Mouse (Mus musculus) C2C12 (cell line): Measurements from ENCODE around the gene Gse1. TPM values are rescaled to one million over a fixed set of nuclear protein-coding genes. Genes with fewer than 3 reads are reported as not detected.

Source experiments
- H3K27me3 ChIP-seq: one replicate; pipeline ENCODE4 v1.6.1; 2011; ENCODE audit not compliant: control insufficient read depth, insufficient read depth, insufficient read length
- H3K36me3 ChIP-seq: one replicate; pipeline ENCODE4 v1.6.1; 2011; ENCODE audit not compliant: control insufficient read depth, insufficient read depth
- H3K4me3 ChIP-seq: one replicate; pipeline ENCODE4 v1.5.1; 2011; ENCODE audit warnings: mild to moderate bottlenecking, control low read depth; ENCODE audit not compliant: poor library complexity, insufficient read depth, severe bottlenecking
- H3K79me2 ChIP-seq: one replicate; pipeline ENCODE4 v1.6.1; 2011; ENCODE audit not compliant: control insufficient read depth, insufficient read depth
- H3K79me3 ChIP-seq: one replicate; pipeline ENCODE4 v1.6.1; 2011; ENCODE audit warnings: low read depth, control low read depth
- H3ac ChIP-seq: one replicate; pipeline ENCODE3; 2011; ENCODE audit warnings: low read depth; ENCODE audit not compliant: control insufficient read depth, insufficient read length
- CEBPB ChIP-seq: IDR thresholded peaks from one replicate; pipeline ENCODE4 v1.6.1; 2011; ENCODE audit warnings: low read depth, mild to moderate bottlenecking, control low read depth, moderate library complexity
- CTCF ChIP-seq: IDR thresholded peaks from one replicate; pipeline ENCODE4 v1.5.1; 2011; ENCODE audit not compliant: control insufficient read depth, insufficient read depth, insufficient read length
- FOSL1 ChIP-seq: IDR thresholded peaks from one replicate; pipeline ENCODE4 v1.8.0; 2011; ENCODE audit warnings: mild to moderate bottlenecking, low read length; ENCODE audit not compliant: poor library complexity, insufficient read depth, severe bottlenecking
- MAX ChIP-seq: IDR thresholded peaks from one replicate; pipeline ENCODE4 v1.6.1; 2011; ENCODE audit warnings: mild to moderate bottlenecking, control low read depth
- MYOD1 ChIP-seq: IDR thresholded peaks from one replicate; pipeline ENCODE4 v1.6.1; 2011; ENCODE audit warnings: low read depth; ENCODE audit not compliant: control insufficient read depth, insufficient read length
- MYOG ChIP-seq: IDR thresholded peaks from one replicate; pipeline ENCODE4 v1.6.1; 2011; ENCODE audit not compliant: control insufficient read depth, insufficient read length; ENCODE audit errors: extremely low read depth
- USF1 ChIP-seq: IDR thresholded peaks from one replicate; pipeline ENCODE4 v1.6.1; 2011; ENCODE audit warnings: low read depth, mild to moderate bottlenecking, control low read depth, moderate library complexity
- polyA plus RNA-seq: library from polyadenylated mRNA; unstranded; fragments of >200 nt; fragmentation: generic; extraction: Trizol; gene quantifications from one replicate; pipeline ENCODE4 v1.2.1, GENCODE M21; 2012; ENCODE audit warnings: missing spikeins

Gse1 gene
- polyA plus RNA-seq, 1 experiment: 15.6 TPM

GRCm38 (mm10) chr8:120509136-120510034, 281.1 kb downstream of the Gse1 start:
- H3K27me3 ChIP-seq: no peaks in the 10 kb centered on the region
- H3K4me3 ChIP-seq: no peak overlapping the region
- H3K79me3 ChIP-seq: peaks cover 3% of the 10 kb centered on the region
- H3ac ChIP-seq: no peak overlapping the region
- no peak for TF ChIP-seq MAX
- TF ChIP-seq CTCF: no peak
- TF ChIP-seq MYOD1: no peak
- TF ChIP-seq MYOG: no peak
- TF ChIP-seq USF1: no peak
- TF ChIP-seq FOSL1: no peak
- no peak for TF ChIP-seq CEBPB
- H3K36me3 ChIP-seq: no peaks in the 10 kb centered on the region
- peaks cover 44% of the 10 kb centered on the region for H3K79me2 ChIP-seq

GRCm38 (mm10) chr8:120510035-120510416, 281.8 kb downstream of the Gse1 start:
- H3K27me3 ChIP-seq: no peaks in the 10 kb centered on the region
- H3ac ChIP-seq: no peak overlapping the region
- H3K79me2 ChIP-seq: peaks cover 42% of the 10 kb centered on the region
- H3K4me3 ChIP-seq: no peak overlapping the region
- H3K79me3 ChIP-seq: peaks cover 5% of the 10 kb centered on the region
- TF ChIP-seq MYOG (no peak), FOSL1 (no peak), USF1 (no peak), MAX (no peak), MYOD1 (no peak), CTCF (no peak), CEBPB (no peak)
- no peaks in the 10 kb centered on the region for H3K36me3 ChIP-seq

- Histone ChIP-seq H3K4me3 (no peak overlapping the region), H3K27me3 (no peaks in the 10 kb centered on the region), H3K79me2 (peaks cover 33% of the 10 kb centered on the region), H3ac (no peak overlapping the region), H3K79me3 (peaks cover 2% of the 10 kb centered on the region), H3K36me3 (no peaks in the 10 kb centered on the region)
- no peak for TF ChIP-seq FOSL1
- TF ChIP-seq MYOD1: no peak
- no peak for TF ChIP-seq MYOG
- no peak for TF ChIP-seq MAX
- no peak for TF ChIP-seq CTCF
- TF ChIP-seq CEBPB: no peak
- no peak for TF ChIP-seq USF1
Observed at GRCm38 (mm10) chr8:120510863-120511457, 282.7 kb downstream of the Gse1 start.

DNA sequence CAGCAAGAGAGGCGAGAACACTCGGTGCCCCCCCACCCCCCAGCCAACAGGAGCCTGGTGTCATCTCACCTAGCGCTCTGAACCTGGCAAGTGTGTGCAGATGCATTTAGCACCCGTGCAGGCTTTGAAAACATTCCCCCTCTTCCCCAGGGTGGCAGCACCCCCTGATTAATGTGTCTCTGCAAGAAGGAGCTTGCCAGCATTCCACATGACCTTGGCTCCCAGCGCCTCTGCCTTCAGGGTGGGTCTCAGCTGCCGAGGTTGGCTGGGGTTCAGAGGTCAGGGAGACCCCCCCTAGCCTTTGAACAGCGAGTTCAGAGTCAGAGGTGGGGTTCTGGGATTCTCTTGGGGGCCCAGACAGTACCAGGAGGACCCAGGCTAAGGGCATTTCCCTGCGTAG, 283.5 kb downstream of the Gse1 start:
- TF ChIP-seq MYOG (no peak), MYOD1 (no peak), CTCF (no peak), MAX (no peak), FOSL1 (no peak), CEBPB (no peak), USF1 (no peak)
- Histone ChIP-seq H3K79me3 (peaks cover 2% of the 10 kb centered on the region), H3K36me3 (no peaks in the 10 kb centered on the region), H3K27me3 (no peaks in the 10 kb centered on the region), H3ac (no peak overlapping the region), H3K4me3 (no peak overlapping the region), H3K79me2 (peaks cover 25% of the 10 kb centered on the region)

DNA sequence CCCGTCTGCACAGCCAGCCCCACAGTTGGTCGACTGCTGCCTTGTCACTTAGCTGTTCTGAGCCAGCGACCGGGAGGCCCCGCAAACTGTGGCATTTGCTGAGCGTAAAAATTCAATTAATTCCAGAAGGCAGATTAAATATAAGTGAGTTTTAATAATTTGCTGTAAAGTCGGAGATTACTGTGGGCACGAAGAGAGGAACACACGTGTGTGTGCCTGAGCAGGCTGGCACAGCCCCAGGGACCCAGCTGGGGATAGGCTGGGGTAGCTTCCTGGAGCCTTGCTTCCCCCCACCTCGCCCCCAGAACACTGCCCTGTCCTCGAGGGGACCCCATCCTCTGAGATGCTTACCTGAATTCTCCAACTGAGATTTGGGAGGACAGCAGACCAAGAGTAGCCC, 284.1 kb downstream of the Gse1 start:
- Histone ChIP-seq H3K36me3 (no peaks in the 10 kb centered on the region), H3K79me3 (peaks cover 2% of the 10 kb centered on the region), H3K27me3 (no peaks in the 10 kb centered on the region), H3K79me2 (peaks cover 20% of the 10 kb centered on the region), H3ac (no peak overlapping the region), H3K4me3 (no peak overlapping the region)
- TF ChIP-seq MAX: no peak
- TF ChIP-seq CEBPB: no peak
- no peak for TF ChIP-seq MYOD1
- TF ChIP-seq CTCF: no peak
- no peak for TF ChIP-seq USF1
- TF ChIP-seq FOSL1: no peak
- TF ChIP-seq MYOG: no peak
